Mouse (Mus musculus) myocyte (in vitro differentiated cells): ENCODE data around the gene Ttc28.

Experiments
- E2F4 ChIP-seq: IDR thresholded peaks from one replicate; pipeline ENCODE4 v1.6.1; 2011; ENCODE audit warnings: mild to moderate bottlenecking, control low read depth, moderate library complexity; ENCODE audit not compliant: insufficient read depth
- MYOG ChIP-seq, 3 experiments: IDR thresholded peaks; one replicate each; pipeline ENCODE4 v1.6.1; 2011; ENCODE audit warnings: control low read depth in 2 of 3, low read depth in 2 of 3, mild to moderate bottlenecking in 2 of 3; ENCODE audit not compliant: insufficient read length in 2 of 3, control insufficient read depth in 1 of 3, insufficient read depth in 1 of 3
- POLR2A ChIP-seq: IDR thresholded peaks from one replicate; pipeline ENCODE4 v1.6.1; 2011; ENCODE audit warnings: low read depth, mild to moderate bottlenecking, control low read depth, moderate library complexity; ENCODE audit not compliant: insufficient read length
- USF1 ChIP-seq: IDR thresholded peaks from one replicate; pipeline ENCODE4 v1.6.1; 2011; ENCODE audit warnings: low read depth, mild to moderate bottlenecking, control low read depth, moderate library complexity

- TF ChIP-seq MYOG (IDR thresholded peaks at IDR 0.05; ENCODE audit: control insufficient read depth in 1 of 3, insufficient read depth in 1 of 3, insufficient read length in 2 of 3, low read depth in 2 of 3), result no peak
- TF ChIP-seq POLR2A, result no peak
- TF ChIP-seq USF1, result no peak
- TF ChIP-seq E2F4, result no peak
Observed at GRCm38 (mm10) chr5:111008431-111008830, 128.8 kb downstream of the Ttc28 start.
